Mouse (Mus musculus) erythroblast, embryonic 14.5 days (primary cell): ENCODE results near the gene Rarb. TPM values are rescaled to one million over a fixed set of nuclear protein-coding genes. Genes with fewer than 3 reads are reported as not detected.
"Not testable (repeated sequence)": the region's sequence is repeated elsewhere in the genome, so short reads cannot be mapped to it uniquely, and the experiment has no call there.

Experiments used
- H3K27me3 ChIP-seq: 2 replicates; pipeline ENCODE4 v1.6.1; 2012; ENCODE audit warnings: inconsistent platforms; ENCODE audit not compliant: control insufficient read depth
- H3K36me3 ChIP-seq: 2 replicates; pipeline ENCODE4 v1.6.1; 2012; ENCODE audit warnings: mild to moderate bottlenecking, inconsistent platforms; ENCODE audit not compliant: control insufficient read depth
- H3K4me1 ChIP-seq: 2 replicates; pipeline ENCODE4 v1.6.1; 2012; ENCODE audit warnings: inconsistent platforms; ENCODE audit not compliant: control insufficient read depth
- H3K4me3 ChIP-seq: replicated peaks from 2 replicates; pipeline ENCODE3; 2012; ENCODE audit warnings: moderate library complexity, mild to moderate bottlenecking, inconsistent platforms
- H3K9me3 ChIP-seq: 2 replicates; pipeline ENCODE4 v1.6.1; 2012; ENCODE audit warnings: low read length, inconsistent platforms, mixed read lengths; ENCODE audit not compliant: control insufficient read depth
- GATA1 ChIP-seq: IDR thresholded peaks from 2 replicates; pipeline ENCODE4 v1.6.1; 2012; ENCODE audit warnings: low read length, inconsistent platforms, mixed read lengths
- TAL1 ChIP-seq: IDR thresholded peaks from 3 replicates; pipeline ENCODE4 v1.6.1; 2012; ENCODE audit warnings: low read length, inconsistent platforms, mixed read lengths
- polyA plus RNA-seq: library from polyadenylated mRNA; stranded (reverse); fragments of >175 nt; gene quantifications from 2 replicates; pipeline ENCODE4 v1.2.3, GENCODE M21; 2012

Gene Rarb
- polyA plus RNA-seq, 1 experiment = not detected

GRCm38 (mm10) chr14:16776723-16777381, 42.1 kb downstream of the Rarb start:
- Histone ChIP-seq H3K36me3 (no peaks in the 10 kb centered on the region), H3K4me3 (no peak overlapping the region), H3K4me1 (no peaks in the 10 kb centered on the region), H3K9me3 (no peaks in the 10 kb centered on the region), H3K27me3 (no peaks in the 10 kb centered on the region)
- no peak for TF ChIP-seq GATA1
- TF ChIP-seq TAL1 = no peak

- H3K4me3 ChIP-seq = no peak overlapping the region
- H3K9me3 ChIP-seq = no peaks in the 10 kb centered on the region
- H3K4me1 ChIP-seq = no peaks in the 10 kb centered on the region
- no peak for TF ChIP-seq GATA1
- TF ChIP-seq TAL1 = no peak
- no peaks in the 10 kb centered on the region for H3K36me3 ChIP-seq
- no peaks in the 10 kb centered on the region for H3K27me3 ChIP-seq
These were observed 46.0 kb downstream of the Rarb start for GRCm38 (mm10) chr14:16772927-16773326.

- no peak for TF ChIP-seq GATA1
- no peak for TF ChIP-seq TAL1
- H3K4me3 ChIP-seq = no peak overlapping the region
These were observed 53.1 kb downstream of the Rarb start for GRCm38 (mm10) chr14:16765891-16766290.

GRCm38 (mm10) chr14:16762773-16763172, 56.2 kb downstream of the Rarb start:
- H3K4me1 ChIP-seq = no peaks in the 10 kb centered on the region
- no peaks in the 10 kb centered on the region for H3K36me3 ChIP-seq
- TF ChIP-seq GATA1 = no peak
- no peak for TF ChIP-seq TAL1
- H3K27me3 ChIP-seq = no peaks in the 10 kb centered on the region
- H3K9me3 ChIP-seq = no peaks in the 10 kb centered on the region
- no peak overlapping the region for H3K4me3 ChIP-seq

More at GRCm38 (mm10) chr14:16765891-16766290, 53.1 kb downstream of the Rarb start:
- Histone ChIP-seq H3K4me1 (no peaks in the 10 kb centered on the region), H3K36me3 (no peaks in the 10 kb centered on the region), H3K9me3 (no peaks in the 10 kb centered on the region), H3K27me3 (no peaks in the 10 kb centered on the region)

DNA sequence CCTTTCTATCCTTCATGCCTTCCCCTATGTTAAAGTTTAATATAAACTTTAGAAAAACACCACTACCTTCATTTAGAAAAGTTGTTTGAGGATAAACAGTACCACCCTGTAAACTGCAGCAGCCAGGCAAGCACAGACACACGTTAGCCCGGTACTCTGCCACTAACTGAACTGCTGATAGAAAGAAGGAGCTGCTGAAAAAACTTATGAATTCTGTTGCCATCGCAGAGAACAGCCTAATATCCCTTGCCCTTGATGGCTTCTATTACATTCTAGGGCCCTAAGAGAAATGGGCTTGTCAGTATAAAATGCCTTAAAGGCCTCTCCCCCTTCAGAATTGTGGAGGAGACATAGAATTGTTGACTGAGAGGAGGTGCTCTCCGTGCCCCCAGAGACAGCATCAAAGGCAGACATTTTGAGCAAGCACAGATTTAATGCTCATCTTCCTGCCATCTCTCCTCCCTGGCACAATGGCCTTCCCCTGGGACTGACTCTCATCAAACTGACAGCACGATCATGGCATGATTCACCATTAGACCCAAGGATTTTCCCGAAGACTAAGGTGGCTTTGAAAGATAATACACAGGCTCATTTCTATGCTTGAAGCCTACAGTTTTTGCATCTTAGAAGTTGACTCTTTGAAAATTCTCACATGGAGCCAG, 60.1 kb downstream of the Rarb start:
- no peaks in the 10 kb centered on the region for H3K4me1 ChIP-seq
- H3K27me3 ChIP-seq = no peaks in the 10 kb centered on the region
- no peak overlapping the region for H3K4me3 ChIP-seq
- no peak for TF ChIP-seq GATA1
- TF ChIP-seq TAL1 = no peak
- no peaks in the 10 kb centered on the region for H3K9me3 ChIP-seq
- no peaks in the 10 kb centered on the region for H3K36me3 ChIP-seq

DNA sequence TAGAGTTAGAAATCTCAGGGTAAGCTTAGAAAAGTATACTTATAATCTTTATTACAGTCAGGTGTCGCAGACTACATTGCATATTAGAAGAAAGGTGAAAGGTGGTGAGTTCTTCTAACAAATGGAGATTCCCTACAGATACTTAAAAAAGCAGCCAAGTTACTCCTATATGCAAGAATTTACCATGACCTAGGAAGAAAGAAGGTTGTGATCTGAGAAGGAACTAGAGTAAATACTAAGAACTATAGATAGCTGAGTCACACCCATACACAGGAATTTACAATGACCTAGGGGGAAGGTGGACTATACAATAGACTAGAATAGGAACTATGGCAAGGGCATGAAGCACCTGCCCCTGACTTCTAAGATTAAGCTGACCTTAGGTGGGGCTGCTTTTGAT, 63.4 kb downstream of the Rarb start:
- H3K4me3 ChIP-seq, H3K9me3 ChIP-seq, H3K36me3 ChIP-seq, H3K4me1 ChIP-seq, H3K27me3 ChIP-seq: not testable (repeated sequence)

DNA sequence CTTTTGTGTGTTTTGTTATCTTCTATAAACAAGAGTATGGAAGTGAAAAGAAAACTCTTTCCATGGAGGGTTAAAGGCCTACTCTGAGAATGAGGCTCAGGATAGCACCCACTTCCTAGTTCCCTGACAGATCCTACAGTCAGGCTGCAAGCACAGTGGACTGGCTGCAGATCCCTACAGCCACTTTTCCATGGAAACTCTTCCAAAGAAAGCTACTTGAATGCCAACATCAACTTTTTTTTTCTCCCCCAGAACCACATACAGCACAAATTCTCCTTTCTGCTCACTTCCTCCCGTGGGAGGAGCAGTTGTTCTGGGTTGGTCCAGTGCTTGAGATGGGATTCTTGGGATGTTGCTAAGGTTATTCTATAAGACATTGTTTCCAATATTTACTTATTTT, 66.3 kb downstream of the Rarb start:
- H3K9me3 ChIP-seq = no peaks in the 10 kb centered on the region
- no peaks in the 10 kb centered on the region for H3K36me3 ChIP-seq
- TF ChIP-seq TAL1 (no peak), GATA1 (no peak)
- H3K27me3 ChIP-seq = no peaks in the 10 kb centered on the region
- H3K4me1 ChIP-seq = no peaks in the 10 kb centered on the region
- no peak overlapping the region for H3K4me3 ChIP-seq

GRCm38 (mm10) chr14:16746982-16747578, 71.9 kb downstream of the Rarb start:
- TF ChIP-seq TAL1 (no peak), GATA1 (no peak)
- no peak overlapping the region for H3K4me3 ChIP-seq
- no peaks in the 10 kb centered on the region for H3K27me3 ChIP-seq

DNA sequence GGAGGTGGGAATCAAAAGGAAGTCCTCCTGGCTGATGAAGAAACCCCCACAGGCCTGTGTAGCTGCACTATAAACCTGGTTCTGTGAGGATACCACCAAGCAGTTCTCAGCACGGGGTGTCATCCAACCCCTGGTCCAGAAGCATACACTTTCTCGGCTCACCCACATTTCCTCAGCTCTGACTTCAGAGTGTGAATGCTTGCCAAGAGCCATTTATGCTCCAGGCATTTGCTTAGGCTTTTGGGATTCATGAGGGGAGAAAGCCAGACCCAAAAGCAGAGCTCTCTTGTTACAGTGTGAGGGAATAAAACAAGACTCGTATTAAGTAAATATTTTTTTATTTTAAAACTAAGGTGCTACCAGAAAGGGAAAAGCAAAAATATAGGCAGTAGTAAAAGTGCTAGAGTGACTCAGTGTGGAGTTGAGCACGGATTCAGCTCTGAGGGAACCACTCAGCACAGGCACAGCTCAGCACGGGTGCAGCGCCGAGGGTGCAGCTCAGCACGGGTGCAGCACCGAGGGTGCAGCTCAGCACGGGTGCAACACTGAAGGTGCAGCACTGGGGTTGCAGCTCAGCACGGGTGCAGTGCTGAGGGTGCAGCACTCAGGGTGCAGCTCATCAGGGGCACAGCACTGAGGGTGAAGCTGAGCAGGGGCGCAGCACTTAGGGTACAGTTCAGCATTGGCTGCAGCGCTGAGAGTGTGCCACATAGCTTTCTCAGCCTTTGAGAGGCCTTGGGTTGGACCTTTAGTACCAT, 77.8 kb downstream of the Rarb start:
- Histone ChIP-seq H3K4me3 (no peak overlapping the region), H3K27me3 (no peaks in the 10 kb centered on the region), H3K4me1 (no peaks in the 10 kb centered on the region), H3K36me3 (no peaks in the 10 kb centered on the region), H3K9me3 (no peaks in the 10 kb centered on the region)
- no peak for TF ChIP-seq GATA1
- no peak for TF ChIP-seq TAL1

More at GRCm38 (mm10) chr14:16746982-16747578, 71.9 kb downstream of the Rarb start:
- Histone ChIP-seq H3K36me3 (no peaks in the 10 kb centered on the region), H3K4me1 (no peaks in the 10 kb centered on the region), H3K9me3 (no peaks in the 10 kb centered on the region)
